Mouse (Mus musculus) brain, embryonic 18.5 days (tissue): Measurements from ENCODE around the gene Chst15.
A peak's percentile ranks its signal among the peaks of the same experiment; 100 is the strongest.

Experiments used
- DNase-seq: peaks from one replicate; pipeline ENCODE4 v3.0.0-alpha.2; 2012; ENCODE audit warnings: low read depth, low spot score

Gene Chst15

DNA sequence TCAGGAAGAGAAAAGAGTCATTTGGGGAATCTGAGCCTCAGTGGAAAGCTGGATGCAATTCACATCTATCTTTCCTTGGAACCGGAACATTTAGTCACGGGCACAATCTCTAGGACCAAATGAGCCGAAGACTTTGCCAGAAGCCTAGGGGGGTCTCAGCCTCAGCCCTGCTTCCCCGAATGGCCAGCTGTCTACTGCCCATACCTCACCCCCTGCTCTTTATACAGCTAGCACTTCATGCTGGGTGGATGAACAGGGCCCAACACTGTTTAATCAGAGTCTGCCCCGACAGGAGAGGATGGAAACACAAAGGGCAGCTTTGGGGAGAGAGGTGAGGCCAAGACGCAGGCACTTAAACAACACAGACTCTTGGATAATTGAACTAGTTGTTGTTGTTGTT, 53.8 kb downstream of the Chst15 start:
- no peak for DNase-seq

DNA sequence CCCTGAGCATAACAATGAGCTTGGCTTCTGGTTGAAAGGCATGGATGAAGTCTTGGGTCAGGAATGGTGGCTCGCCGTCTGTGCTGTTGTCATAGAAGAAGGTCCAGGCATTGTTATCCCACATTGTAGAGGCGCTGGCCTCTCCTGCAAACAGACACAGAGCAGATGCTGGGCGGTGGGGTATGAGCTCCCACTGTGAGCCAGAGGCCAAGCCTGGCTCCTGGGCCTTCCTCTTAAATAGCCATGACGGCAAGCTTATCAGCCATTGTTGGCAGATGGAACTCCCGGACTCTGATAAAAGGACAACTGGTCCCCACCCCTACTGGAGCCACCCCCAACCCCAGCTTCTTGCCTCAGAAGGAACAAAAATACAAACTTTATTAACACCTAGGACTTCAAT, 54.3 kb downstream of the Chst15 start:
- DNase-seq: no peak

DNA sequence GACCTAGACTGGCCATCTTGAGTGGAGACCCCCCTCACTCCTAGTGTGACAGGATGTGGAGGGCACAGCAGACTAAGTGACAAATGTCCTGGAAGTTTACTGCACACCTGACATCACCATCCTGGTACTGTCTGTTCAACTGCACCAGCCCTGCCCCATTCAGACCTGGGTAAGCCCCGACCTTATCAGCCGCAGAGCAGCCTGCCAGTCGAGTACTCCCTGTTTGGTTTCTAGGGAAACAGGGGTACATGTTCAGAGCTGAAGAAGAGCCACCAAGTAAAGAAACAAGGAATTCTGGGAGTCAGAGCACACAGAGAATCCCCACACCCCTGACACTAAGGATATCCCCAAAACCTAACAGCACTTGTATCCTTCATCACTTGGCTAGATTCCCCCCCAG, 55.1 kb downstream of the Chst15 start:
- no peak for DNase-seq

DNA sequence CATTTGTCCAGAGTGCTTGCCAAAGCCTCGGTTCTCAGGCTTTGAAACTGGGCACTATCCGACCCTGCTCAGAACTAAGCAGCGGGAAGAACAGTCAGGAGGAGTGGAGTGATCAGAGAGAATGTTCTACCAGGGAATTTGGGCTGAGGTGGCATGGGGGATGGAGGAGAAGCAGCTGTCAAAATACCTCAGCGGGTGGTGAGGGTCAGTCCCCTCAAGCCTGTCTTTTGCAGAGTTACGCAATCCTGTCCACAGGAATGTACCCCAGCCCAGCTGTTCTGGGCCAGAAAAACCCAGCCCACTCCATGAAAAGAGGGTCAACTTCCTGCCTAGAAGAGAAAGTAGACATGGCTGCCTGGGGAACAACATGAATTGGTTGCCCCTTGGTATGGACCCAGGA, 56.4 kb downstream of the Chst15 start:
- DNase-seq: no peak

DNA sequence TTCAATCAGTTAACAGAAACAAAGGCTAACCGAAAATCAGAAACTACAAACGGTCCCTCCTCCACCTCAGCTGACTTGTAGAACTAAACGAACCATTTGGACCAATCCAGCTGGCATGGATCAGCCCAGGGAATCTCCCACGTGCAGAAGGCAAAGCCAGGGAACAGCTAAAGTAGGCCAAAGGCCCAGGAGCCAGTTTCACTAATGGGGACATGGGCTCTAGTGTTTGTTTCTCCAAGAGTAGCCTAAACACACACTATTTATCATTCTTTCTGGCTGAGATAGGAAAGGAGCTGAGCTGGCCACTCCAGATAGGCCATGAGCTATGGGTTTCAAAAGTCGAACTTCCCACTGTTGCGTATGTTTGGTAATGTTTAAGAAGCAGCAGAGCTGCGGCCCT, 58.2 kb downstream of the Chst15 start:
- no peak for DNase-seq

DNA sequence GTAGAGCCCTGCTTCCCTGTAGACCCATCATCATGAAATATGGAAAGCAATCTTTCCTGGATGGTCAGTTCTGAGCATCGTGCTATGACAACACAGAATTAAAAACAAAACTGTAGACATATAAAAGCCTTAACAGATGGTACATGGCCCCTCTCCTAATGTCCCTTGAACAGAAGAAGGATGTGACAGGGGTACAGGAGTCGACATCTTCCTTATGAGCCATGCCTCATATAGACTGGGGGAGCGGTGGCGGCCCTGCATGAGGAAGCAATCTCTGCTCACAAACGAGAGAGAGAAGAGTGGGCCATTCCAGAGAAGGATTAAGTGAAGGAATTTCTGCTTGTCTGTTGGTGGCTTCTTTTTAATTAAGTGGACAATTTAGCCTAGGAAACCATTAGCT, 58.8 kb downstream of the Chst15 start:
- DNase-seq: no peak

DNA sequence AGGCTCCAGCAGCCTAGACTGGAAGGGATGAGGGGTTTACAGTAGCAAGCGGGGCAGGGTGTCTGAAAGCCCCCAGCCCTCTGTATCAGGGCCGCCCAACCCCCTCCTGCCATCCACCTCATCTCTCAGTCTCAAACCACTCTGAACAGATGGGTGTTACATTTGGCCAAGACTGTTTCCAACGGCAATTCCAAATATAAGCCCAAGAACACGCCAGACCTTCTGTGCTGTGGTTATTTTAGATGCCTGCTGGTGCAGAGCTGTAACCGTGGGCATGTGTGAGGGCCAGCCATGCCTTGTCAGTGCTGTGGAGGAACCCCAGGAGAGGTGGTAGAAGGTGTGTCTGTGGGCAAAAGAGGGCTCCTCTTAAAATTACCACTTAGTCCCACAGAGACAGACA, 63.5 kb downstream of the Chst15 start:
- peak; percentile 80 for DNase-seq

DNA sequence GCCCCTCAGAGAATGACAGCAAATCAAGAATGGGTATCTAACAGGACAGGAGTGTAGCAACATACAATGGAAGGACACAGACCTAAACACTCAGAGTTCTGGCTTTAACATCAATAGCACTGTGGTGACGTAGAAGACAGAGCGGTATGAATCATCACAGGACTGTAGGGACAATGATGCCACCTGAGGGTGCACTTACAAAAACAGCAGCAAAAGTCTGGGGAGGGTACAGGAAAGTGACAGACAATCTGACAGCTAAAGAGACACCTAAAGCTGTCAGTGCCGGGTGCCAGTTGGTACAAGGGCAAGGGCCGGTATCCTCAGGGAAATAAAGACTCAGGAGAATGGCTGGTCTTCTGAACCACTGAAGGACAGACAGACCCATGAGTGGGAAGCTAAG, 64.0 kb downstream of the Chst15 start:
- DNase-seq: no peak

DNA sequence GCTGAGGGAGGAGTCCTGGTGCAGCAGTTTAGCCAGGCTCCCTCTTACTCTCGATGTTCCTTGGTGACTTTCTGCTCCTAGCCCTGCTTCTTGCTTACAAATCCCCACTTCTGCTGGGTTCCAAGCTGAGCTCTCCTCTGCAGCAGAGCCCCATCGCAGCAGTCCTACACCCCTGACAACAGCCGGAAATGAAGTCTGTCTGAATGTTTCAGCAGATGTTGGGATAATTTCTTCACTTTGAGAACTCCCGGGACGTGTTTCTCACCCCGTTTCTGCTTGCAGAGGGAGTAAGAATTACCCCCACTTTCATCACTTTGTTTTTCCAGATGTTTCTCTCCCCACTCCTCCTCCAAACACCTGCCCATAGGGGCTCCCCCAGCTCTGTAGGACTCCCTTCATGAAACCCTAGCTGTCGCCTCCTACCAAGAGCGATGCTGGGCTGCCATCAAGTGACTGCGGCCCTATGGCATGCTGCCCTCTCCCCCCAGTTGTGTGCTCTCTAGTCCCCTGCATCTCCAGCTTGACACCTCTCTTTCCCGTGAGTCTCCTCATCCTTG, 67.4 kb downstream of the Chst15 start:
- DNase-seq: no peak

DNA sequence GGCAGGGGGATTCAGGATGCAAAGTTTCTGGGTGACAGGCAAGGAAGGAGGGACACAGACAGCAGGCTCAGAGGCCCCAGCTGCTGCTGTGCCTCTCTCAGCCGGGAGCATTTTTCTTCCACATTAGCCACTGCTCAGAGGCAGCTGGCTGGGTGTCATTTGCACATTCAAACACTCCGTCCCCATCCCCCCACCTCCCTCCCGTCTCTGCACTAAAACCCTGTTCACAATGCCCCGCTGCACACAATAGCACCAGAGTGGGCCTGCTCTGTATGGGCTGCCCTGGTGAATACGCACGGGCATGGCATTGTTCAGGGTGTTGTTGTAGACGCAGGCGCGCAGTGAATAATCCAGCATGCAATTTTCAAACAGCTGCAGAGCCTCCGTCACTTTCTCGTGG, 69.5 kb downstream of the Chst15 start:
- DNase-seq: peak; percentile 49

DNA sequence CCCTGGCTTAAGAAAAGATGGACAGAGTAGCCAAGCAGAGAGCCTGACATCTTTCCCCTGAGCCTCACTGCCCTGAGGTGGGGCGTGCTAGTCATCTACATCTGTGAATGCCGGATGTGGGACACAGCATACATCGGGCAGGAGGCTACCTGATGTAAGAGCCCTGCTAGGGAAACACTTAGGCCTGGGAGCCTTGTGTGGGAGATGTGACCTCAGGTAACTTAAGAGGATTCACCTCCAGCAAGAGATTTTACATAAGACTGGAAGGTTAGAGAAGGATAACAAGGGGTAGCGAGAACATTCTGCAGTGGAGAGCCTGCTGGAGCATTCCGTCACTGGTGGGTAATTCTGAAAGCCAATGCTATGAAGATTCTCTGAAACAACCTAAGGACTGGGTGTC, 69.9 kb downstream of the Chst15 start:
- no peak for DNase-seq

DNA sequence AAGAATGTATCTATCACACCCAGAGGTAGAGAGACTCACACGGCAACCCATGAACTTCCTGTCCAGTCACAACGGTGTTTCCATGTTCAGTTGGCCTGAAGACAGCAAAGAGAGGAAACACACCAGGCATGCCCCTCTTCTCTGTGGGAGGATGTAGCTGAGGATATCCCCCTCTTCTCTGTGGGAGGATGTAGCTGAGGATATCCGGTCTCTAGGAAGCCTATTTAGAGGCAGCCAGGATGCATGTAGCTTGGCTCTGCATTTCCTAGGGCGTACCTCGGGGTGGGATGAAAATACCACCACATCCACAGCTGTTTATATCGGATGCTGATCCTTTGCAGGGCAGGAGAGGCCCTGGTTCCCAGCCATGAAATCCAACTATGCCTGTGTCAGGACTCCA, 71.3 kb downstream of the Chst15 start:
- DNase-seq: no peak

DNA sequence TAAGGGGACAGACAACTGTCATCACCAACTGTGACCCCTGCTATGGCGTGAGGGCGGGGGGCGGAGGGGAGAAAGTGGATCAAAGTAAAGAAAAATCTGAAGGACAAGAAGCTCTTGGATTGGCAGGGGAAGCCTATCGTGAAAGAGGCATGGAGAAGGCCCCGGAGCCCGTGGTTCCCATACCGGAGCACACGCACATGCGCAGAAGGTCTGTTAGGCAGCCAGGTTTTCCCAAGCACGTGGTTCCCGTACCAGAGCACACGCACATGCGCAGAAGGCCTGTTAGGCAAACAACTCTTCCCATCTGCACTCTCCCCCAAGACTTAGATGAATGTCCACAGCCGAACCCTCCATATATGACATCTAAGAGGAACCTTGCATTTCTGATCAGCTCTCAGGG, 72.4 kb downstream of the Chst15 start:
- no peak for DNase-seq

DNA sequence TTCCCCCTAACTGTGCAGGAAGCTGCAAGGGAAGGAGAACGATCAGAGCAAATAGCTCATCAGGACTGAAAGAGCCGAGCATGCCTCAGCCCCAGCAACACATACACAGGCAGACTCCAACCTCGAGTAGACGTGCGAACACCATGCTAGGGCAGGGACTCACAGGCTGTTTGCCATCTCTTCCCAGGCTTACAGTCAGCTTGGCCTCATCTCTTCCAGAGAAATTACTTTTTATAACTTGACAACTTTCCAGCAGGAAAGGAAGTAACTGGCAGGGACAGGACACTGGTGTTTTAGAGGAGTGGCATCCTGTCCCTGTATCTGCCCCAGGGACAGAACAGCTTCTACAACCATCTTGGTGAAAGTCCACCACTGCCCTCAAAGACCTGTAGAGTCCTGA, 73.8 kb downstream of the Chst15 start:
- DNase-seq: no peak

DNA sequence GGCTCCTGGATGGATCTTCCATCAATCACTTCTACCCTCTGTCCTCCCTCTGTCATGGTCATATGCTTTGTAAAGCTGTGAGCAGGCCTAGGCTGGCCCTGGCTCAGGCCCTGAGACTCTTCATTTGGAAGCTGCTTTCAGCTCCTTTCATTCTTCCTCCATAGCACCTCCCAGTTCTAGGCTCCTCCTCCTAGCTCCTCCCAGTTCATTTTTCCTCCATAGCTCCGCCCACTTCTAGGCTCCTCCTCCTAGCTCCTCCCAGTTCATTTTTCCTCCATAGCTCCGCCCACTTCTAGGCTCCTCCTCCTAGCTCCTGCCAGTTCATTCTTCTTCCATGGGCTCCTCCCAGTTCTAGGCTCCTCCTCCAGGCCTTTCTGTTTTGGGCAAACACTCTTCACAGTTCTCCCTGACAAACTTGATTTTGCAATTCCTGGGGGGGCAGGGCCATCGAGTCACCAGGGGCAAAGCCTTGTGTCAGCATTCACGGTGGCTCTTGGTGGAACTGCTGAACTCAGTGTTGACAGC, 74.3 kb downstream of the Chst15 start:
- DNase-seq: no peak

DNA sequence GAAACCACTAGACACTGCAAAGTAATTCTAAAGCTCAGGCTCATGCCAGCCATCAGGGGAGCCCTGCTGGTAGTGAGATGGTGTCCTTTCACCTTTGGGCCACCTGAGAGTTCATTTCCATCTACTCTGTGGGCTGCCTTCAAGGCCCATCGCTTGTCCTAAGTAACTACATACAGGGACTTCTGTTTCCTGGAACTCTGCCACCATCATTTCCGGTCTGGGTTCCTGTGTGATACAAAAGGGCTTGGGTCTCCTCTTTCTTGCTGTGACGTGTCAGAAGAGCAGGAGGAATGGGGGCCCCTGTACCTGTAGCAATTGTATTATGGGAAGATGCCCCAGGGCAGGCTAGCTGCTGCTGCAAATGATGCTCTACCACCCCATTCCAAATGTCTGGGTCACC, 78.1 kb downstream of the Chst15 start:
- DNase-seq: no peak

DNA sequence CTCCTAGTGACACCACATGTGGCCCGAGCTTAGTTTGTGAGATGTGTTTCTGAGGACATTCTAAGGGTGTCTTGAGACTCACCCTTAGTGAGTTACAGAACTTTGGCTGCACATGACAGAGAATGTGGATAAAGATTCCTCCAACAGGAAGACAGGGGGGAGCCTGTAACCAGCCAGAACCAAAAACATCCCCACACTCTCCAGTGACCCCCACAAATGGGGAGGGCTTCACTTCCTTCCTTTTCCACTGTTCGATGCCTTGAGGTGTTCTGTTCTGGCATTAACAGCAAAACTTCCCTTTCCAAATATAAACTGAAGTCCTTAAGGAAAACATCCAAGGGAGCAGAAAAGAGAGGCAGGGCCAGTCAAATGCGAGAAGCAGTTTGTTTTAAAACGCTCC, 79.8 kb downstream of the Chst15 start:
- DNase-seq: no peak

DNA sequence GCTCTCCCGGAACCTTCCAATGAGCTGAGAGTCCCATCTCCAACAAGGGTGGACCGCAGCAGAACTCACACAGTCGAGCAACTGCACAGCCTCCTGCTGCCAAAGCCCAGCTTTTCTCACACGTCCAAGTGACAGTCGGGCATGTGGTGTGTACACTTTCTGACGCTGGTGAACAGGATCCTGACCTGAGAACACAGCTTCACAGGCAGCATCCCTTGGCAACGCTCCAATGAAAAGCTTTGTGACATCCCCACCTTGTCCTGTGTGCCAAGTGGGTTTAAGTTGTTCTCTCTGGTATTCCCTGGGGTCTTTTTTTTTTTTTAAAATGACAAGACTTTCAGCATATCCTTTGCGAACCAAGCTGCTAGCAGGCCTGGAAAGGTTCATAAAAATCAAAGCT, 80.2 kb downstream of the Chst15 start:
- no peak for DNase-seq

DNA sequence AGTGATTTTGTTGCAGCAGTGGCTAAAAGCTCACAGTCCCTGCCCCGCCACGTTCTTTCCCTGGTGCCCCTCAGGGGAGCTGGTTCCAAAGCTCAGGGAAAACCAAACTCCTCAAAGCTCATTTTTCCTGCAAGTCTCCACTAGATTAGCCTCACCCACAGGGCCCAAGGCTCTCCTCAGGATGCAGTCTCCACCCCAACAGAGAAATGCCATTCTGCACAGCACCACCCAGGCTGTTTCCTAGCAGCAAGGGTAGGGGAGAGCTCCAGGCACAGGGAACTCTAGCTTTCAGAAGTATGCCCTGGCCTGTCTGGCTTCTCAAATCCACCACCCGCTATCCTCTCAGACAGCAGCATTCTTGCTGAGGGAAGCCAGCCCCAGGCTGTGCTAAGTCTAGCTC, 82.8 kb downstream of the Chst15 start:
- DNase-seq: no peak

DNA sequence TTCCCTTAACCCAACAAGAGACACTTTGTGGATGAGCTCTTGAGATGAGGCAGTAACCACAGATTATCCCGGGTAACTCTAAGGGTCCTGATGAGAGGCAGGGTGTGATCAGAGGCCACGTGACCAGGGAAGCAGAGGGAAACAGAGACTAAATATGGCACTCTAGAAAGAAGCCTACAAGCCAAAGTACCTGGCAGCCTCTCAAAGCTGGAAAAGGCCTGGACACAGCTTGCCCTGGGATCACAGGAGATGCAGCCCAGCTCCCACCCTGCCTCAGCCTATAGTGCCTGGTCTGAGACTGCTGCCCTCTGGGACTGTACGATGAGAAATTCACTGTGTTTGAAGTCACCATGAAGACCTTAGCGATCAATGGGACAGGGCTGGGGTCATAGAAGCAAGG, 83.3 kb downstream of the Chst15 start:
- no peak for DNase-seq

DNA sequence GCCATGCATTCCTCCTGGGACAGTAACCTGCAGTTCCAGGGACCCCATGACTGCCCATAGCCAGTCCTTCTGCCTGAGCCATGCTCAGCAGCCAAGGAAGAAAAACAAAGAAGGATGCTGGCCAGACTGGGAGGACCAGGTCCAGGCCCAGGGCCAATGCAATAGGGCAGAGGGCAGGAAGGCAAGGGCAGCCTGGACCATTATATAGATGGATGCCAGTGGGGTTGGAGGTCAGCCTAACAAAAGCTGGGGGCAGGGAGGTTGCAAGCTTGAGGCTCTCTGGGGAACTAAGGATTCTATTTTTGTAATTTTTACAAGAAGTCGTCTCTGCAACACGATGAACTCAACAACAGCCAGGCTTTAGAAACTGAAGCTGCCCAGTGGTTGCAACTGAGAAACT, 84.1 kb downstream of the Chst15 start:
- DNase-seq: no peak

DNA sequence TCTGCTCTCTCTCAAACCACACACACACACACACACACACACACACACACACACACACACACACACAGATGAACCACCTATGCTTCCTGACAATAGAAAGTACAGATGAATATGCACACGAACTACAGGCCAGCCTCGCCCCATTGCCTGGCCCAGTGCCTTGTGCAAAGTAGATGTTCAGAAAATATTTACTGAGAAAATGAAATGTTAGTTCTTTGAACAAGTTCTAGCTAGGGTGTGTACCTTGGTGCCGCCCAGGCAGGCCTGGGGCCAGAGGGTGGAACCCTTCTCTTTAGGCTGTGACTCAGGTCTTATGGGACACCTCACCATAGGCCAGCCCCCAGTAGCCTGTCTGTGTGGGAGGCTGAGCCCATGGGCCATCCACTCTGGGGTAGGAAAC, 85.6 kb downstream of the Chst15 start:
- DNase-seq: no peak

DNA sequence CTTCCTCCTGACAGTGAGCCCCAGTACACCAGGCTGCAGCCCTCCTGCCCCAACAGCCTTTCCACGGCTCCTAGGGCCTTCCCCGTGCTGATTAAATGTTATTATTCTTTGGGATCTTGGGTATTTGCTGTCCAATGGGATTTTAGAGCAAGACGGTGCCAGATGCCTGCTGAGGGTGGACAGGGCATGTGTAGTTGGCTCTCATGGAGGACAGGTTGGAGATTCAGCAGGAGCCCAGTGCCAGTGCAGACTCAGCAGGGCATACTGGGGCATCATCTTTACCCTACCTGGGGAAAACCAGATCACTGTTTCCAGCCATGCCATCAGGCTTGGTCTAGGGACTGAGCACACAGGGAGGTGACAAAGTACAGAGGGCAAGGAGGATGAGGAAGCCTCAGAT, 86.1 kb downstream of the Chst15 start:
- DNase-seq: no peak

DNA sequence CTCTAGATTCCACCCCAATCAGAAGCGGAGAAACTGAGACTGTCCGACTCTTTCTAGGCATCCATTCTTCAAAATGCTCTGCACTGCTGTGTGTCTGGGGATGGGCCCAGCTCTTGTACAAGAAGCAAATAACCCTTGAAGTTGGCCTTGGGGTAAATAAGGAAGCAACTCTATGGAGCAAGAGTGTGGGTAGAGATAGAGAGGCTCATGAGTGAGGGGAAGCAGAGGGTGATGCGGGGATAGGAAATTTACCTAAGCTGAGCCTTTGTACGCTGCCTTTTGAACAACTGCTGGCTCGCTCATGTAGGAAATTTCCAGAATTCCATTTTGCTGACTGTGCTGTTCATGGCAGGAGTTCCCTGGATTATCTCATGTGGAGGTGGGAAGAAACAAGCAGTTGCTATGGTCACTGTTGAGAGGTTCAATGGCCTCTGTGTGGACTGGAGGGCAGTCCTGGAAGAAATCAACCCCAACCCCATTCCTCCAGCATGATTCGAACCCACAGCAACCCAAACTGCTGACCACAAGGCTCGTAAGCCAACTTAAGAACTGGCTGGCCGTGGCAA, 89.9 kb downstream of the Chst15 start:
- no peak for DNase-seq
